ENCODE assay signal across 8 mouse cellular contexts in genomic region chr19:11608172-11608571, GRCm38 (mm10). TPM values are rescaled to one million over a fixed set of nuclear protein-coding genes. Genes with fewer than 3 reads are reported as not detected.
A peak's percentile ranks its signal among the peaks of the same experiment; 100 is the strongest.
DNase-seq lines count a peak whose midpoint lies in the region; ATAC-seq lines count a peak whose summit lies in the region.

No protein-coding gene starts in this region.

- ATAC-seq in megakaryocyte-erythroid progenitor cell, adult 5-6 weeks (replicated peaks; ENCODE audit: low FRiP score, low TSS enrichment, poor library complexity, severe bottlenecking), result 0 out of 2 replicates have a peak, but pooled peaks have one; percentile 53

- intact Hi-C loops in heart, postnatal 14 days (cut with DNase I), result no loop called here
- intact Hi-C loops in heart, postnatal 25 days (cut with DNase I), result loop anchor here (5.0 kb wide), 1 partner anchor 159 kb away; no protein-coding TSS in a partner anchor

- peak; percentile 23 to 45 for DNase-seq in heart, postnatal 14 days
- no peak for DNase-seq in heart, postnatal 25 days (ENCODE audit: low spot score)
- DNase-seq in urinary bladder, postnatal 25 days (ENCODE audit: low spot score), result peak; percentile 32
- DNase-seq in urinary bladder, postnatal 10 days (ENCODE audit: low spot score), result no peak
- peak; percentile 21 to 23 for DNase-seq in cerebellum, postnatal 36 days
- peak; percentile 55 for DNase-seq in kidney, postnatal 10 days
- peak; percentile 50 for DNase-seq in thymus, postnatal 25 days

RNA-seq across cellular contexts. Expression of gene Ms4a6d, which starts 3.5 kb away (rescaled TPM):
- total RNA-seq in heart, postnatal 14 days (2021), result 1 to 10 TPM; 3.6 to 5.0 TPM
- total RNA-seq in heart, postnatal 25 days (2021), result 1 to 10 TPM; 2.8 to 3.4 TPM
- total RNA-seq in megakaryocyte-erythroid progenitor cell, adult 5-6 weeks (2014; fragmentation: Nextera tagmentation), result not detected in 2 replicates
- total RNA-seq in megakaryocyte-erythroid progenitor cell, adult 5-6 weeks (2017), result not detected in 2 replicates

RNA-seq across cellular contexts. Expression of gene Ms4a2, which starts 15.3 kb away (rescaled TPM):
- not detected for total RNA-seq in heart, postnatal 14 days (2021)
- total RNA-seq in heart, postnatal 25 days (2021), result under 1 TPM in 1 of 2 experiments, not detected in 1; 0.20 TPM
- 0.96 and 1.6 TPM in 2 replicates for total RNA-seq in megakaryocyte-erythroid progenitor cell, adult 5-6 weeks (2014; fragmentation: Nextera tagmentation)
- 2.8 and 5.3 TPM in 2 replicates for total RNA-seq in megakaryocyte-erythroid progenitor cell, adult 5-6 weeks (2017)

RNA-seq across cellular contexts. Expression of gene Ms4a3, which starts 32.5 kb away (rescaled TPM):
- not detected for total RNA-seq in heart, postnatal 14 days (2021)
- total RNA-seq in heart, postnatal 25 days (2021), result not detected
- total RNA-seq in megakaryocyte-erythroid progenitor cell, adult 5-6 weeks (2014; fragmentation: Nextera tagmentation), result 5.3 TPM in 1 of 2 replicates, not detected in the other
- total RNA-seq in megakaryocyte-erythroid progenitor cell, adult 5-6 weeks (2017), result 0.14 and 3.0 TPM in 2 replicates

RNA-seq across cellular contexts. Expression of gene Oosp2, which starts 52.2 kb away (rescaled TPM):
- not detected for total RNA-seq in heart, postnatal 14 days (2021)
- not detected for total RNA-seq in heart, postnatal 25 days (2021)
- total RNA-seq in megakaryocyte-erythroid progenitor cell, adult 5-6 weeks (2014; fragmentation: Nextera tagmentation), result not detected in 2 replicates
- not detected in 2 replicates for total RNA-seq in megakaryocyte-erythroid progenitor cell, adult 5-6 weeks (2017)

Comparison
In these comparisons a context has a peak if more than half of its experiments do, and no peak if none do; other contexts are left out.
1. DNase-seq: peak in heart, postnatal 14 days (2 of 2), urinary bladder, postnatal 25 days (single experiment), cerebellum, postnatal 36 days (2 of 2), kidney, postnatal 10 days (single experiment) and thymus, postnatal 25 days (single experiment); none in heart, postnatal 25 days (single experiment) and urinary bladder, postnatal 10 days (single experiment).